Mouse (Mus musculus) CD4-positive, CD25-positive, alpha-beta regulatory T cell, adult 2 months (primary cell): ENCODE data around the gene Anapc5.

Source experiments
- DNase-seq: peaks from one replicate; pipeline ENCODE4 v3.0.0-alpha.2; 2012; ENCODE audit warnings: low read depth, low spot score

The Anapc5 gene

DNA sequence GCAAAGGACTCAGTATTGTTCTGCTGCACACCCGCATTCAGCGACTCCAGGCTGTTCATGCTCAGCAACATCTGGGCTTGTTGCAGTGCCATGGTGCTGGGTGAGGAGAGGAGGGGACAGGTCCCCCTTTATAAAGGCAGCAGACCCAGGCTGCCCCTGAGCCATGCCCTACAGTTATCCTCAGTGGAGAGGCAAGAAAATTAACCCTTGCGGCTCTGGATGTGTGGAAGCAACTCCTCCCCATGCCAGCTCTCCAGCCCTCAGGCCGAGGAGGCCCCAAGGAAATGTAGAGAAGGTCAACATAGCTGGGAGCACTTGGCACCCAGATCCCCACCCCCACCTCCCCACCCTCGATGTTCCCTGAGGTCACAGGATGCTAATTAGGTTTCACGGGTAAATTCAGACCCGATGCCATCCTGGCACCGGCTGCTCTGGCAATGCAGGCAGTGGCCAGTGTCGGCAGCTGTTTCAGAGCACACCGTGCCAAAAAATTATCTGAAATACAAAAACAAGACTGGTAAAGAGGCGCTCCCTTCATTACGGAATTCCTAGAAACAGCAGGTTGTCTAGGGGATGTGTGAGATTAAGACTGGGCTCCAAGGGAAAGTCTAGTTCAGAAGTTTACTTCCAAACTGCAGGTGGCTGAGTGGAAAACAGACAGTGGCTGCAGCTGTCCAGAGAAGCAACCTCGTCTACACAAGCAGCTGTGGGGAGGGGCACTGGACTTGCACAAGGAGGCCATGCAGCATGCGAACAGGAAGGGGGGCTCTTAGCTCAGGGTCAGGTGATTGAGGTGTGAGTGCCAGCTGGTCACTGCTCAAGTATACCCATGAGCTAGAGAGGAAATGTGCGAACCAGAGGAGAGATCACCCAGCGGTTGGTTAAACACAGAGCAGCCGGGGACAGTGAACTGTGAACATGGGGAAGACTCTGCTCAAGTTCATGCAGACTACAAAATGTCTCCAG is 21.5 kb downstream of the Anapc5 start:
- no peak for DNase-seq

DNA sequence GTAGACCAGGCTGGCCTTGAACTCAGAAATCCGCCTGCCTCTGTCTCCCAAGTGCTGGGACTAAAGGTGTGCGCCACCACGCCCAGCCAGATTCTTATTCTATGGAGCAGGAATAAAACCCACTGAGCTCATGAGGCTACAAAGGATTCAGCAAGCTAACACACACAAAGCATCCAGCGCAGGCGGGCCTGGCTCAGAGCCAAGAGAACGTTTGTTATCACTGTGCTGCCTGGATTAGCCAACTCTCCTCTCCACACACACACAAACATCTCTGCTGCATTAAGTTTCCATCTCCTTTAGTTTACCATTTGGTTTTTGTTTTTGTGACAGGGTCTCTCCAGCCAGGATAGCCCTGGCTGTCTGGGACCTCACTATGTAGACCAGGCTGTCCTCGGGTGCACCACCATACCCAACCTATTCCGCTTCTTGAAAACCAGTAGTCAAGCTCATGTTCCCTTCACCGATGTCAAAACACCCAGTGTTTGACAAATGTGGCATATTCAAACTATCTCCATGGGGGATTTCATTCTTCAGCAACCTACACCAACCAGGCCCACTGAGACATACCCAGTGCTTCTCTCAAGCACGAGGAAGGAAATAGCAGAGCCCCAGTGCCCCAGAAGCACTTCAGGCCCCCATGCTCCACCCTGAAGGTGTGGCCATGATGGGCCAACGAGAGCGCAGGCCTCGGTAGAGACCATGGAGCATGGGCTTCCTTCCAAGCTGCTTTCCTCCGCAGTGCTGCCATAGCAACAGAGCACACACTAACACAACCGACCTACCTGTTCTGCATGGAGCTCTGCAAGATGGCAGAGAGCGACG is 22.4 kb downstream of the Anapc5 start:
- DNase-seq = no peak

DNA sequence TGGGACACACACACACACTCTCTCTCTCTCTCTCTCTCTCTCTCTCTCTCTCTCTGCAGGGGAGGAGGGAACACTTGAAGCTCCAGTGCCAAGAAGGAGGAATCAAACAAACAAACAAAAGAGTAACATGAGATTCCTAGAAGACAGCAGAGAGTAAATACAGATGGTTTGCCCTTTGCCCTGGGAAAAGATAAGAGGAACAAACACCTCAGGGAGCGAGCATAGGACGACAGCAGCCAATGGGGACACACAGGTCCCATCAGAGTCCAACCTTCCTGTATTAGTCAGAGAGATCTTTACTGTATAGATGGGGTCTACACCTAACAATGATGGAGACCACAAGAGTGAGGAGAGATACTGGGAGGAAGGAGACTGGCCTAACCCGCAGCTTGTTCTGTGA is 23.3 kb downstream of the Anapc5 start:
- DNase-seq = no peak

DNA sequence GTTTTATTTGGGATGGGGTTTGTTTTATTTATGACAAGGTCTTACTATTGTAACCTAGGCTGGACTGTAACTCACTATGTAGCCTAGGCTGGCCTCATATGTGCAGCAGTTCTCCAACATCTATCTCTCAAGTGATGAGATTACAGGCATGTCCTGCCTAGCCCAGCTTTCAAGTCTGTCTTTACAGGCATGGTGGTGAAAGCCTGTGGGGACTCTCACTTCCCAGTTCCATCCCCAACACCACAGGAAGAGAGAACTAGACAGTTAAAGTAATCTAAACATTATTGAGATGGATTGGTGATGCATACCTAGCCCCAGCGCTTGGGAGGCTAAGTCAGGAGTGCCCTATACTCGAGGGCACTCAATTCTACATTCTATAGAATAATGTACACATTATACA is 32.4 kb downstream of the Anapc5 start:
- no peak for DNase-seq

DNA sequence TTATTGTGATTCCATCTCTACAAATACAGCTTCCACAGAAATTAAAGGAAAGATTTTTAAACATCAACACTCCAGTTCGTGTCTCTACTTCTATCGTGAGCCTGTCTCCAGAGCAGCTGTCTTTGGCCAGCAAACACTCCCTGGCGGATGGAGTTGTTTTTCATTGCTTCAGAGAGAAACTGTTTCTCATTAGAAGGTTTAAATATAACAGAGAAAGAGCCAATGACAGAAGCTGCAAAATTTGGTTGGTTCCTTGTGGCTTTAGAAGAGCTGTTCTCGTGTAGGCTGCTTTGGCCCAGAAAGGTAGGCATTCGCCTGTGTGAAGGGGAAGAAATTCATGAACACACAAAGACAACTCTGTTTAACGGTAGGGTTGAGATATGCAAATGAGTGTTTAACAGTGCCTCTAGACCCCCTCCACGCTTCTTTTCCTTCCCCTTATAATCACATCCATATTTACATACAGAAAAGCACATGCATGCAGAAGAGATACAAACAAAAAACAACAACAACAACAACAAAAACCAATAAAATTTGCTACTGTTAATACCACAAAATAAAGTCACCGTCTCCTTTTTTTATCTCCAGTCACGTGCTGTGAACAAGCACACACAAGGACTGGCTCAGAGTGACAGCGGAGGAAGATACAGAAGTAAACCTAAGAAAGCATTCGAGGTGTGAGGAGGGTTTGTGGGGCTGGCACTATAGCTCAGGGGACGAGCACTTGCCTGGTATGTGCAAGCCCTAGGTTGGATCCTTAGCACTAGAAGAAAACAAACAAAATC is 34.9 kb downstream of the Anapc5 start:
- DNase-seq = no peak

DNA sequence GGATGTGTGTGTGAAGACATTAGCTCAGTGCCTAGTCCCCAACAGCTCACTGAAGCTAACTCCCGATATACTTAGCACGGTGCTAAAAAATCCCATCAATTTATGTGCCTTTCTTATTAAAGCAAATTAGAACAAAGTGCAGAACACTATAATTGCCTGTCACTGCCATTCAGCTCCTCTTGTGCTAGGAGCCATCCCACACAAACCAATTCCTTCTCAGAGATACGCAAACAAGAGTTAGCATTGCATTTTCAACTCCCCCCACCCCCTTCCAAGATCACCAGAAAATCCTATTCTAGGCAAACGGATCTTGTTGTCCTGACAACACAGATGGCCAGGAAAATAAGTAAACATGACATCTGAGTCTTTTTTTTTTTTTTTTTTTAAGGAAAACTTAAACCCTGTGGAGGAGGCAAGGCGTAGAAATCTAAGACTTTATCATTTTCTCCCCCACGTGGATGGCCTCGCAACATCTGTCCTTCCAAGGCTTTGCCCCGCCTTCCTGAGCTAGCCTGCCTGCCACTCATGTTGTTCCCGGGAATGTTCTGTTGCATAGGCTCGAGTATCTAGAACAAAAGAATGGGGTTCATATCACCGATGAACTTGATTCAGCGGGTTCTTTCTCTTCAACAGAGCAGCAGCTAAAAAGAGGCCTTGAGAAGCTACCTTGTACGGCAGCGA is 37.3 kb downstream of the Anapc5 start:
- no peak for DNase-seq

DNA sequence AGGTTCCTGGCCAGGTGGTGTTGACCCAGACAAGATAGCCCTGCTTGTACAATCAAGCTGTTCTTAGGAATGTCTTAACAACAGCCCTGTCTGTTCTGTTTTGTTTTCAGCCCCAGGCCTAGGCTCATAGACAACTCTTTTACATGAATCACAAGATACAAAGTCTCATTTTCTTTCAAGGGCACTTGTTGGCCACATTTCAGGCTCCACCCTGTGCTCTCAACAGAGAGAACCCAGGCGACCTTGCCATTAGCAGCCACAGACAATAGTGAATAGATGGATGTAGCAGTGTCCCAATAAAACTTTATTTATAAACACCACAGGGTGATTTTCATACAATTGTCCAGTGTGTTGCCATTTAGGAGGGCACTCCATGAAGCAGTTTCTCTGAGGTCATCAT is 39.1 kb downstream of the Anapc5 start:
- no peak for DNase-seq

DNA sequence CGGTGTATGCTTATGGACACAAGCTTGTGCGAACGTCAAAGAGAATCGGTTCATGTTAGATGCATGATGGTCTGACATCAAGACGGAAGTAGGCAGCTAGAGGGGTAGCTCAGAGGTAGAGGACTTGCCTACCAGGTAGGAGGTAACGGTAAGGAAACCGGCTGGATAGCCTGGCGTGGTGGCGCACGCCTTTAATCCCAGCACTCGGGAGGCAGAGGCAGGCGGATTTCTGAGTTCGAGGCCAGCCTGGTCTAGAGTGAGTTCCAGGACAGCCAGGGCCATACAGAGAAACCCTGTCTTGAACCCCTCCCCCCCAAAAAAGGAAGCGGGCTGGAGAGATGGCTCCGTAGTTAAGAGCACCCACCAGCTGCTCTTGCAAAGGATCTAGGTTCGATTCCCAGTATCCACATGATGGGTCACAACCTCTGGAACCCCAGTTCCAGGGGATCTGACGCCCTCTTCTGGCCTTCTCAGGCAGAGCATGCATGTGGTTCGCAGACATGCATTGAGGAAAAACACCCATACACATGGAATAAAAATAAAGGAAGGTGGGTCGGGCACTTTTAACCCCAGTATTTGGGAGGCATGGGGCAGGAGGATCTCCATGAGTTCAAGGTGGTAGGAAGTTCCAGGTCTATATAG is 40.2 kb downstream of the Anapc5 start:
- DNase-seq = peak; percentile 22

DNA sequence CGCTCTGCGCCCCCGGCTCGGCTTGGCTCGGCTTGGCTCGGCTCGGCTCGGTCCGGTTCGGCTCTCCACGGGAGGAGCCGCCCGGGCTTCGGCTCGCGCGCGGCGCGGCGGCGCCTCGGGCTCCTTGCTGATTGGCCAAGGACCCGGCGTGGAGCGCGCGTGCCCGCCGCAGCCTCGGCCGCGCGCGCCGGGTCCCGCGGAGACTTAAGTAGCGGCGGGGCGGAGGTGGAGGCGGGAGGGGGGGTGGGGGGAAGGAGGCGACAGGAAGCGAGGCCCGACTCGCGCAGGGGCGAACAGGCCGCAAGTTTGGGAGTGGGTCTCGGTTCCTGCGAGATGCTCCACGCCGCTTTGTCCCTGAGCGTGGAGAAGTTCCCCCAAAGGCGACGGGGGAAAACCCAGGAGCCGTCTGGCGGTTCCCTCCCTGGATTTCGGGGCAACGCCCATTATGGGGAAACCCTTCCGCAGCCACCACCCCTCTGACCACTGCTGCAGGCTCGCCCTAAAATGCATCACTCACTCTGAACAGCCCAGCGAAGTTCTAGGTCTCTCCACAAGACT is 41.8 kb downstream of the Anapc5 start, which contains the start of gene Camkk2:
Gene Camkk2, minus strand, starts transcription at position 133 of the 558 bp plus-strand sequence.
- DNase-seq = peak; percentile 94

DNA sequence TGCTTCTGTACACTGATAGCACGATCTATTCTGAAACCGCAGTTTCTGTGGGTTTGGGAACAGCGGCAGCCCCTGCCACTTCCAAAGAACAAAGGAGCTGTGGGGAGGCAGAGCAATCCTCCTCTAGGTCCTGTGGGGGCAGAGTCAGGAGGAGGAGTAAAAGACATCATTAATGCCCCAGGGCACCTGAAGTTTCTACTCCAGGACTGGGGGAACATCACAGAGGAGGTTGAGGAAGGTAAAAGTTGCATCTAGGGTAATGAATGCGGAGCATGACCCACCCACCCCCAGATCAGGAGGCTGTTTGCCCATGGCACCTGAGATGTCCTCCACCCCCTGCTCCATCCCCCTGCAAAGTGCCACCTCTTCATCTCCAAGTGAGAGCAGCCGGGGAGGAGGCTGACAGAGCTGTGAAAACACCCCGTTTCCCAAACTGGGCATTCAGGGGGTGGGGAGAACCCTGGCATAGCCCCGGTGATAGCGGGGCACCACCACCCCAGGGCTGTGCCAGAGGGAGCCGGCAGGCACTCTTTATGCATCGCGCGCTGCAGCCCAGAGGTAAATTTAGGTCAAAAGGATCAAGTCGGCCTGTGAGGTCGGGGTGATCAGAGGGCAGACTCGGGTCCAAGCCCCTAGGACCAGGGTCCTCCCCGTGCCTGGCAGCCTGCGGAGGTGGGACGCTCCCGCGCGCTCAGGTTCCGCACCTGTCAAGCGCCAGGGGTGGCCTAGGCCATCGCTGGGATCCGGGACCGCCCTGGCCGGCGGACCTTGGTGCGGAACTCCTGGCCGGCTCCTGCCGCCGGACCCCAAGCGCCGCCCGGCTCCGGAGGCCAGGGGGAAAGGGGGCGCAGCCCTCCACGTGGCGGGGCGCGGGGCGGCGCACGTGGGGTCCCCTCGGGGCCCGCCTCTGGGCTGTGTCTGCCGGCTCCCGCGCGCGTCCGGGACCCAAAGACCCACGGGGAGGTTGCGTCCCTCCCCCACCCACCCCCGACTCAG is 42.6 kb downstream of the Anapc5 start:
- DNase-seq = peak; percentile 43

DNA sequence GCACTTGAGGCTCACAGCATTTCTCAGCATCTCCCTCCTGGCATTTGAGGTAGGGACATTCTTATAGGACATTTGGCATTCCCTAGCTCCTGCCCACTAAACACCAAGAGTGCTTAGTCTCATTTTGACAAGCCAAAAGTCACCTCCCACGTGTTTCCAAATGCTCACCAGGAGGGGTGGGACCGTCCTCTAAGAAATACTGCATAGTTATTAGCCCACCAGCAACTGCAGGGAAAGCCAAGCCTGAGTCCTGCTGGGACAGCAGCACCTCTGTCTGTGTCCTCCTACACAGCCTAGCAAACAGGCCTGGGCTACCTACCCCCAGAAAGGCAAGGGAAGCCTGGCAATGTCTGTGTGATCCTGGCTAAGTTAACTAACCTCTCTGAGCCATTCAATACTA is 43.8 kb downstream of the Anapc5 start:
- no peak for DNase-seq

DNA sequence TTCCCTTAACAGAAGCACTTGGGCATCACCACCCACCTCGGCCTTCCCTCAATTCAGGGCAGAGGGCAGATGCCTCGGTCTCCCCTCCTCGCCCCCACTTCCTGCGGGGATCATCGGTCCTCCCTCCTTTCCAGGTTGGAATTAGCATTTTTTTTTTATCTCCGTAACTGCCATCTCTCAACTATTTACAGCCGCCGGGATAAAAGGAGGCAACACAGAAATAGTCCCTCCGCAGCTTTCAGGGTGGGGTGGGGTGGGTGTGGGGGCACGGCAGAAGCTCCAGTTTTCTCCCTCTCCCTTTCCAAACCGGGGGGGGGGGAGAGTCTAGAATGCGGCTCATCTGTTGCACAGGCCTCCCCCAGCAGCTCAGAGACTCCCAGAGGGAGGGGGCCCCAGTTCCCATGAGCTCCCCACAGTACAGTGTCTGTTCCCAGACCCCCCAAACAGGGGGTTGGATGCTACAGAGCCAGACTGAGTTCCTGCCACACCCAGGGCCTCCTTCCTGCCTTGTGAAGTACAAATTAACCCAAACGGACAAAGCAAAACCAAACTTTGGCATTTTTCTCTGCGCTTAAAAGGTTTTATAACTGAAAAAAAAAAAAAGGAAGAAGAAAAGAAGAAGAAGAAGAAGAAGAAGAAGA is 45.4 kb downstream of the Anapc5 start:
- DNase-seq = no peak

DNA sequence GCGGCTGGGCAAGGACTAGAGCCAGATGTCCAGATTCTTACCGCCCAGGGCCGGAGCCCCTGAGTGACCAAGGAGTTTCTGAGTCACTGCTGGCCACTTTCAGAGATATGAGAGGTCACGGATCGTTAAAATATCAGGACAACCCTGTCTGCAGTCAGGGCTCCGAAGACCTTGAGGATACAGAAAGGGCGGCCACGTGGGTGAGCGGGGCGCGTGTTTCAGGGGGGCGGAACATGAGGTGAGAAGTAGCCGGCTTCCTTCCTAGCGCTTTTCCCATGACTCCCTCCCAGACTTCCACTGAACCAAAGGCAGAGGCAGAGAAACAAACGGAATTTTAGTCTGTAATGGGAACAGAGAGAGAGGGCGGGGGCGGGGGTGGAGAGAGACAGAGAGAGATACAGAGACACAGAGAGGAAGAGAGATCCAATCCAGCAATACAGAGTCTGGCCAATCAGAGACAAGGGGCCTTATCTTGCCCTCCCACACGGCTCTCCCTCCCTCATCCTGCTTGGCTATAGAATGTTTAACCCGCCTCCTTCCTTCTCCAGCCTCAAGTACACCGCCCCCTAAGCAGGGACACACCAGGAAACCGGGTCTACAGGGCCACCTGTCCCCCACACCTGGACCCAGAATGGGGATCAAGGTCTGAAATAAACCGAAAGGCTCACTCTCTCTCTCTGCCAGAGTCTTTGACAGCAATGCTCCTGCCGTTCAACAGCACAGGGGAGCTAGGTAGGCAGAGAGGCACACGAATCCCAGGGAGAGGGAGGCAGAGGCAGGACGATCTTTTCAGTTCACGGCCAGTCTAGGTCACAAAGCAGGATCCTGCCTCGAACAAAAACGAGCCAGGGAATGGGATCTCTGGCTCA is 46.2 kb downstream of the Anapc5 start:
- no peak for DNase-seq

DNA sequence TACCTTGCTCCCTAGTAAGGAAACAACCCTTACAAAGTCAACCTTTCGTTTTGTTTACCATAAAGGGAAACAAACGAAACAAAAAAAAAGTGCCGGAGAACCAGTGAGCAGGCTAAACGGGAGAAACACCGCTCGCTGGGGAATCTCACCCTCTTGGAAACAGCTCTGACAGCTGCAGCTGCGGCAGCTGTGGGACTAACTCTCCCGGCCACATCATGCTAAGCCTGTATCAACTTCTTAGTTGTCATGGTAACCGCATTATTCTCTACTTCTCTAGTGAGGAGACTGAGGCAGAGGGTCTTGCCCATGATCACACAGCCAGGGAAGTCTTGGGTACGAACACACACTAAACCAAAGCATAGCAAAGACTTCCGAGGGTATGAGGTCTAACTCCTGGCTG is 47.4 kb downstream of the Anapc5 start:
- no peak for DNase-seq

DNA sequence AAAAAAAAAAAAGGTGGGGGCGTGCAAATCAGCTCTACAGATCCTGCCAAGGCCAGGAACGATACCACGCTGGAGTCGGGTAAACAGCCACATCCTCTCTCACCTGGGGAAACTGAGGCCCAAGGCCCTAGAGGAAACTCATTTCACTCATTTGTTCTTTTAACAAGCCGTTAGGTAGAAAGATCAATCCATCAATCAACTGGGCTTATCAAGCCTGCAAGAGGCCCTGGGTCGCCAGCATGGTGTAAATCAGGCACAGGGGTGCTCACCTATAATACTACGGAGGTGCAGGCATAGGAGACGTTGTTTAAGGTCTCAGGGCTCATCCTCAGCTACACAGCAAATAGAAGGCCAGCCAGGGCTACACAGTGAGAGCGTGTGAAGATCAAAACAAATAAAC is 49.7 kb downstream of the Anapc5 start:
- DNase-seq = no peak

DNA sequence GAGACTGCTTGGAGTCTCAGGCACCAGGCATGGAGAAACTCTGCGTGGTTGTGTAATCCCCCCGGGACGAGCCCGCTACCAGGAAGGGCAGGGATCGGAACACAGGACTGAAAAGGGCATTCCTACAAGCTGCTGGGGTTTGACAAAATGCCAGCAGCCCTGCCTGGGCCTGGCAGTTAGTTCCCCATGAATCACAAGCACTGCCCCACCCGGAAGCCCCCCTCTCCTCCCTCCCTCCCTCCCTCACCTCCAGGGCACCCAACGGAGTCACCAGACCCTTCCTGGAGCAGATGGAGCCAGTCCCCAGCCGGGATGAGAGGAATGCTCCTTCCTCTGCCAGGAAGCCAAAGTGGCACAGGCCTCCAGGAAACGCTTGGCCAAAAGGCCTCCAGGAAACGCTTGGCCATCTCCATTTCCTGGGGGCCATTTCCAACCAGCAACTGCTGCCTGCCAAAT is 50.3 kb downstream of the Anapc5 start:
- DNase-seq = peak; percentile 16

DNA sequence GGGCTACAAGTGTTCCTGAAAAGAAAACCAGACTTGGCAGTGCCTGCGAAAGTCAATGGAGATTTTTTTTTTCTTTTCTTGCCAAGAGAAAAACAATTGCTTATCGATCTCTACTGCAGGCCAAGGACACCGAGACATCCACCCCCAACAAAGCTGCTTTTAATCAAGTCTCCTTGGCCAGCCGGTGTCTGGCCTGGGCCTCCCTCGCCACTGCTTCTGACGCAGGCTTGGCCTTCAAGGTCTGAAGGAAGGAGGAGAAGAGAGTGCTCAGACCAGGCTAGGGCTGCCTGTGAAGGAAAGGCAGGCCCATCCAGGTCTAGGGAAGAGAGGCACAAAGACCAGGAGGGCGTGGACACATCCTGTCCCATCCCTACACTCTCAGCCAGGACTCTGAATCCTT is 50.8 kb downstream of the Anapc5 start:
- DNase-seq = no peak
